Mouse (Mus musculus) embryonic facial prominence, embryonic 15.5 days (tissue): Measurements from ENCODE around the gene Camkmt. TPM values are rescaled to one million over a fixed set of nuclear protein-coding genes. Genes with fewer than 3 reads are reported as not detected.

Source experiments
- ATAC-seq: fragments of 200-750 bp; cut with Nextera tagmentation; 2 replicates; pipeline ENCODE4 v1.8.0; 2017; ENCODE audit warnings: low read depth, moderate TSS enrichment; ENCODE audit not compliant: insufficient number of reproducible peaks, low FRiP score, low TSS enrichment
- H3K27ac ChIP-seq: fragments of 300-500 bp; sonication (generic); replicated peaks from 2 replicates; pipeline ENCODE4 v1.5.1; 2015; ENCODE audit warnings: mild to moderate bottlenecking, inconsistent platforms
- H3K27me3 ChIP-seq: fragments of 300-500 bp; sonication (generic); 2 replicates; pipeline ENCODE4 v1.6.1; 2015; ENCODE audit warnings: inconsistent platforms
- H3K36me3 ChIP-seq: fragments of 300-500 bp; sonication (generic); 2 replicates; pipeline ENCODE4 v1.6.1; 2015; ENCODE audit warnings: mild to moderate bottlenecking, inconsistent platforms
- H3K4me1 ChIP-seq: fragments of 300-500 bp; sonication (generic); 2 replicates; pipeline ENCODE4 v1.6.1; 2015; ENCODE audit warnings: inconsistent platforms
- H3K4me2 ChIP-seq: fragments of 300-500 bp; sonication (generic); replicated peaks from 2 replicates; pipeline ENCODE4 v1.6.1; 2015; ENCODE audit warnings: mild to moderate bottlenecking, inconsistent platforms
- H3K4me3 ChIP-seq: fragments of 300-500 bp; sonication (generic); replicated peaks from 2 replicates; pipeline ENCODE4 v1.5.1; 2015; ENCODE audit warnings: mild to moderate bottlenecking, inconsistent platforms
- H3K9ac ChIP-seq: fragments of 300-500 bp; sonication (generic); 2 replicates; pipeline ENCODE4 v1.6.1; 2015; ENCODE audit warnings: inconsistent platforms
- H3K9me3 ChIP-seq: fragments of 300-500 bp; sonication (generic); replicated peaks from 2 replicates; pipeline ENCODE4 v1.6.1; 2016; ENCODE audit warnings: inconsistent platforms
- whole genome bisulfite sequencing: fragments of 180-500 bp; shearing (Covaris S2); methylation state at CpG from one replicate; pipeline ENCODE4 v1.1.7; 2015; 5-methylcytosine and 5-hydroxymethylcytosine counted together
- polyA plus RNA-seq: library from polyadenylated mRNA; unstranded; fragments of >200 nt; fragmentation: Nextera tagmentation; extraction: Ambion mirVana; gene quantifications from 2 replicates; pipeline ENCODE4 v1.2.1, GENCODE M21; 2015

Camkmt gene
- polyA plus RNA-seq, 1 experiment from 2014 or later, result 12.8 TPM

- Histone ChIP-seq H3K9ac (no peak overlapping the region), H3K27ac (no peak overlapping the region), H3K27me3 (no peaks in the 10 kb centered on the region), H3K36me3 (no peaks in the 10 kb centered on the region), H3K9me3 (no peaks in the 10 kb centered on the region), H3K4me2 (no peak overlapping the region), H3K4me3 (no peak overlapping the region), H3K4me1 (no peaks in the 10 kb centered on the region)
- 63% methylated on average over 10 of the region's 10 CpGs for WGBS
- ATAC-seq, result no peak
These were observed 80.3 kb downstream of the Camkmt start for GRCm38 (mm10) chr17:85170541-85171255.

- no peaks in the 10 kb centered on the region for H3K27me3 ChIP-seq
- H3K4me2 ChIP-seq, result no peak overlapping the region
- WGBS, result 55% methylated on average over 4 of the region's 4 CpGs
- no peaks in the 10 kb centered on the region for H3K9me3 ChIP-seq
- H3K36me3 ChIP-seq, result no peaks in the 10 kb centered on the region
- H3K4me3 ChIP-seq, result no peak overlapping the region
- ATAC-seq, result no peak
- no peak overlapping the region for H3K9ac ChIP-seq
- no peaks in the 10 kb centered on the region for H3K4me1 ChIP-seq
- H3K27ac ChIP-seq, result no peak overlapping the region
These were observed 81.6 kb downstream of the Camkmt start for GRCm38 (mm10) chr17:85171951-85172350.

DNA sequence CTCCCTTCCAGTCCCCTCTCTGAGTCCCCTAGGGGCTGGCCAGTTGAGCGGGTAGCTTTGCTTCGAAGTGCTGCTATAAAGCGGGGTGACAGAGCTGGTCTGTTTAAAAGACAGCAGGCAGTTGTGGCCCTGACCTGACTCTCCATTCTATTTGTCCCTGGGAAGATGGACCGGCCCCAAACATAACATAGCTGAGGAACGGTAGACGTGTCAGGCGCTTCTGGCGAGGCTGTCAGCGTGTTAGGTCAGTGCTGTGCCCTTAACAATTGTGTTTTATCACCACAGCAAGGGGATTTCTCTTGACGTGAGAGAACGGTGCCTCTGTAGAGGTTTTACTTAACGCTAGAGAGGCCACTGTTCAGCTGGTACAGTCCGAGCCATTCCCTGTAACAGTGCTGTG is 86.9 kb downstream of the Camkmt start:
- Histone ChIP-seq H3K4me2 (no peak overlapping the region), H3K4me1 (no peaks in the 10 kb centered on the region; the same call in 1 of the 2 replicates), H3K27me3 (no peaks in the 10 kb centered on the region), H3K9me3 (no peaks in the 10 kb centered on the region), H3K27ac (no peak overlapping the region), H3K9ac (no peak overlapping the region), H3K4me3 (no peak overlapping the region), H3K36me3 (no peaks in the 10 kb centered on the region)
- no peak for ATAC-seq
- WGBS, result 50% methylated on average over 13 of the region's 13 CpGs

- H3K4me1 ChIP-seq, result no peaks in the 10 kb centered on the region; the same call in 1 of the 2 replicates
- H3K4me2 ChIP-seq, result no peak overlapping the region
- 65% methylated on average over 14 of the region's 14 CpGs for WGBS
- no peak overlapping the region for H3K9ac ChIP-seq
- no peak overlapping the region for H3K27ac ChIP-seq
- no peak for ATAC-seq
- H3K9me3 ChIP-seq, result no peaks in the 10 kb centered on the region
- no peak overlapping the region for H3K4me3 ChIP-seq
- H3K36me3 ChIP-seq, result no peaks in the 10 kb centered on the region
- H3K27me3 ChIP-seq, result no peaks in the 10 kb centered on the region
These were observed 90.2 kb downstream of the Camkmt start for GRCm38 (mm10) chr17:85180471-85181060.

DNA sequence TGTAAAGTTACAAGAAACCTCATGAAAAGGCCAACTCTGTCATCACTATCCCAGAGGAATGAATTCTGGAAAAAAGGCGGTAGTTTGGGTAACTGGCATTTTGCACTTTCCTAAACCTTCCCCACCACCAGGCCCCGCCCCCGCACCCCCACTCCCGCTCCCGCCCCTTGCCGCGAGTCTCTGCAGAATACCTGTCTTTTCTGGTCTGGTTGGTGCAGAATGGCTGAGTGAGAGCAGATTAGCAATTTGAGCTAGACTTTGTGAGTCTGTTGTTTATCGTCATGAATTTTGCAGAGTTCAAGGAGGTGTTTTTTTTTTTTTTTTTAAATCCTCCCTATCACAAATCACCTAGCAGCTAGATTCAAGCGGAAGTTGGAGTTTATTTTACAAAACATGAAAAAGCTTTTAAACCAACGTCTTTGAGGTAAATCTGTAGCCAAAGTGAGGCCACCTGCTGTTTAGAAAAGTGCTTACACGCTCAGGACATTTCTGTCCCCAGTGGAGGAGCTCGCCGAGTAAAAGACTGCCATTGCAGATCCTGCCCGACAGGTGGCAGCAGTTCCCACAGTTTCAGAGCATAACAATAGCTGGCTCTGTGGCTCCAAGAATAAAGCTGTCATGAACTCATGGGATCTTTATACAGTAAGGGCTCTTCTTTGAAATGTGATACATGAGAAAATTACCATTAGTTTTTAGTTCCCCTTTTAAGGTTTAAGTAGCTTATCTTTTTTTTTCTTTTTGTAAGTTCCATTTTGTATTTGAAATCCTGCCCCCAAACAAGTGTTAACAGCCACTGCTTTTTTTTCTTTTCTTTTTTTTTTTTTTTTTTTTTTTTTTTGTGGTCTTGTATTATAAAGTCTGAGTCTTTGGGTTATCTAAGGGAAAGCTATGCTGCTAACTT is 99.1 kb downstream of the Camkmt start:
- ATAC-seq, result no peak; the same call in 1 of the 2 replicates
- H3K36me3 ChIP-seq, result no peaks in the 10 kb centered on the region
- no peaks in the 10 kb centered on the region for H3K9me3 ChIP-seq
- H3K4me2 ChIP-seq, result peak overlapping the region; percentile 36
- H3K27me3 ChIP-seq, result no peaks in the 10 kb centered on the region
- H3K27ac ChIP-seq, result no peak overlapping the region
- no peak overlapping the region for H3K9ac ChIP-seq
- 3% methylated on average over 14 of the region's 14 CpGs for WGBS
- peaks cover 4% of the 10 kb centered on the region; the same call in 1 of the 2 replicates for H3K4me1 ChIP-seq
- peak overlapping the region; percentile 24 for H3K4me3 ChIP-seq

DNA sequence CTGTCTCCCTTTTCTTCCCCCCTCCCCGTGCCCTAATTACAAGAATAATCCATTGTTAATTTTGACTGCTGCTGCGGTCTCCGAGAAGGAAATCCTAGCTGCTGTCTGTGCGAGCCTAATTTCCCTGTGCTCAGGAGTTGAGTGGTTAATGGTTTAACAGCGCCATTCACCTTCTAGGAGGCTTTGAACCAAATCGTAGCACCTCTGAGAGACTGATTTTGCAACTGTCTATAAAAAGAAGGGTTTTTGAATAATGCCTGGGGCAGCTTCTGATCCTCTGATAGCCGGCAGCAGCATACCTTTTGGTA is 99.7 kb downstream of the Camkmt start:
- Histone ChIP-seq H3K36me3 (no peaks in the 10 kb centered on the region), H3K27me3 (no peaks in the 10 kb centered on the region), H3K9ac (no peak overlapping the region), H3K27ac (no peak overlapping the region), H3K9me3 (no peaks in the 10 kb centered on the region), H3K4me3 (no peak overlapping the region), H3K4me1 (peaks cover 4% of the 10 kb centered on the region; the same call in 1 of the 2 replicates), H3K4me2 (no peak overlapping the region)
- no peak for ATAC-seq
- WGBS, result 12% methylated on average over 7 of the region's 7 CpGs

GRCm38 (mm10) chr17:85193294-85193693 is 102.9 kb downstream of the Camkmt start:
- Histone ChIP-seq H3K36me3 (no peaks in the 10 kb centered on the region), H3K4me2 (no peak overlapping the region), H3K9me3 (no peaks in the 10 kb centered on the region), H3K27me3 (no peaks in the 10 kb centered on the region), H3K27ac (no peak overlapping the region), H3K4me3 (no peak overlapping the region), H3K9ac (no peak overlapping the region), H3K4me1 (peaks cover 4% of the 10 kb centered on the region; the same call in 1 of the 2 replicates)
- WGBS, result 40% methylated on average over 11 of the region's 11 CpGs
- peak; percentile 15; the same call in 1 of the 2 replicates for ATAC-seq

GRCm38 (mm10) chr17:85198781-85199180 is 108.4 kb downstream of the Camkmt start:
- Histone ChIP-seq H3K27ac (no peak overlapping the region), H3K4me3 (no peak overlapping the region), H3K9me3 (no peaks in the 10 kb centered on the region), H3K4me1 (no peaks in the 10 kb centered on the region), H3K27me3 (no peaks in the 10 kb centered on the region), H3K36me3 (no peaks in the 10 kb centered on the region), H3K9ac (no peak overlapping the region), H3K4me2 (no peak overlapping the region)
- WGBS, result 82% methylated on average over 15 of the region's 15 CpGs
- ATAC-seq, result no peak

DNA sequence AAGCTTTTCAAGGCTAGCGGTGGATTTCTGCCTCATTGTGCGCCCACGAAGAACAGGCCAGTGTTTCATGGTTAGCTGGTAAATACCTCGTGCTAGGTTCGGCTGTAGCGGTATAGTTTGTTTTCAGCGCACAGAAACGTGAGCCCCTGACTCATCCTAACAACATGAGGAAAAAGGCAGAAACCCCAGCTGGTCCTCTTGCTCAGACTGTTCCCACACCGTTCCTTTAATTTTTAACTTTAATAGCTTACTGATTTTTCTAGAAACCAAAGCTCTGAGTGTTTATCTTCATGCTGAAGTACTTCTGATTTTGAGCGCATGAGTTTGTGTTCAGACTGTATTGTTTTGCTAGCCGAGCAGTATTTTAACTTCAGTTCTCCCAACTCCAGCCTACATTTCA is 109.0 kb downstream of the Camkmt start:
- no peaks in the 10 kb centered on the region for H3K4me1 ChIP-seq
- H3K27me3 ChIP-seq, result no peaks in the 10 kb centered on the region
- no peak overlapping the region for H3K4me3 ChIP-seq
- WGBS, result 76% methylated on average over 11 of the region's 11 CpGs
- no peak overlapping the region for H3K27ac ChIP-seq
- H3K9ac ChIP-seq, result no peak overlapping the region
- H3K36me3 ChIP-seq, result no peaks in the 10 kb centered on the region
- H3K9me3 ChIP-seq, result no peaks in the 10 kb centered on the region
- ATAC-seq, result no peak
- H3K4me2 ChIP-seq, result no peak overlapping the region

DNA sequence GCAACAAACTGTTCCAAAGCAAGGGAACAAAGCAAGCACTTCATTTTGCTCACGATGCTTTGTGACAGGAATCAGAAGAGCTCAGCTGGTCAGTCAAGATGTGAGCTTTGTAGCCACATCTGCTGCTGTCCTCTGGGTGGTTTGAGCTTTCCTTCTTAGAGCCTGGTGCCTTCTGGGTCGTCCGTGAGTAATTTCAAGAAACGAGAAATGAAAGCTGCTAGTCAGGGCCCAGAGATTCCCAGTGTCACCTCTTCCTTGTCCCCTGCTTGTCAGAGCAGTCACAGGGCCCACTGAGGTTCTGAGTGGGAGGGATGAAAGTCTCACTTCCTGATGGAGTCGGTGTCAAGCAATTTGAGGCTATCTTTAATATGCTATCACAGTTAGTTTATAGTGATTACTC is 127.7 kb downstream of the Camkmt start:
- Histone ChIP-seq H3K27me3 (no peaks in the 10 kb centered on the region), H3K4me1 (no peaks in the 10 kb centered on the region), H3K4me2 (no peak overlapping the region), H3K36me3 (no peaks in the 10 kb centered on the region), H3K9ac (no peak overlapping the region), H3K4me3 (no peak overlapping the region), H3K9me3 (0 out of 2 replicates have a peak, but pooled peaks cover 5% of the 10 kb centered on the region), H3K27ac (no peak overlapping the region)
- WGBS, result 79% methylated on average over 5 of the region's 5 CpGs
- no peak for ATAC-seq

GRCm38 (mm10) chr17:85242109-85242508 is 151.8 kb downstream of the Camkmt start:
- no peaks in the 10 kb centered on the region for H3K36me3 ChIP-seq
- no peaks in the 10 kb centered on the region for H3K9me3 ChIP-seq
- WGBS, result 86% methylated on average over 7 of the region's 7 CpGs
- no peak for ATAC-seq
- H3K4me3 ChIP-seq, result no peak overlapping the region
- no peak overlapping the region for H3K27ac ChIP-seq
- H3K4me1 ChIP-seq, result no peaks in the 10 kb centered on the region
- no peaks in the 10 kb centered on the region for H3K27me3 ChIP-seq
- H3K4me2 ChIP-seq, result no peak overlapping the region
- no peak overlapping the region for H3K9ac ChIP-seq
